Mouse (Mus musculus): ENCODE results near the gene Abcc12.

DNA sequence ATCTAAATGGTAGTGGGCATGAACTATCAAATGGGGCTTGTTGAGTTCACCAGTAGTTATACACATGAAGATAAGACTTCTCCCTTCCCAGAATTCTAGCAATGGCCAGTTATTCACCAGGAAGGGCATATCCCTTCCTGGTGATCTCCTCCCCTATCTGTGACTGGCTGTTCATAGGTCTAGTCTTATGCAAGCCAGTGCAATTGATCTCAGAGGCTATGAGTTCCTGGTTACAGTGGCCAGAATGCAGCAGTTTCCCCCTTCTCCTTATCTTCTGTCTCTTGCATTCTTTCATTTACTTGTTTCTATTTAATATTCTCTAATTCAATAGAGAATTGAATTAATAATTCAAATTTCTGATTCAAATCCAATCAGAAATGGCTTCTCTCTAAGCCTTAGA, 96.2 kb downstream of the Abcc12 start:
- TF ChIP-seq CTCF (IDR thresholded peaks at IDR 0.05), result no peak
- TF ChIP-seq EP300 (IDR thresholded peaks at IDR 0.05; ENCODE audit: insufficient read depth, low read depth, low read length), result no peak
- no peak for TF ChIP-seq POLR2A (IDR thresholded peaks at IDR 0.05; ENCODE audit: insufficient read depth, low read depth, low read length)

Data from heart, adult 2 months (tissue).